Mouse (Mus musculus): ENCODE results near the gene Lrwd1.

DNA sequence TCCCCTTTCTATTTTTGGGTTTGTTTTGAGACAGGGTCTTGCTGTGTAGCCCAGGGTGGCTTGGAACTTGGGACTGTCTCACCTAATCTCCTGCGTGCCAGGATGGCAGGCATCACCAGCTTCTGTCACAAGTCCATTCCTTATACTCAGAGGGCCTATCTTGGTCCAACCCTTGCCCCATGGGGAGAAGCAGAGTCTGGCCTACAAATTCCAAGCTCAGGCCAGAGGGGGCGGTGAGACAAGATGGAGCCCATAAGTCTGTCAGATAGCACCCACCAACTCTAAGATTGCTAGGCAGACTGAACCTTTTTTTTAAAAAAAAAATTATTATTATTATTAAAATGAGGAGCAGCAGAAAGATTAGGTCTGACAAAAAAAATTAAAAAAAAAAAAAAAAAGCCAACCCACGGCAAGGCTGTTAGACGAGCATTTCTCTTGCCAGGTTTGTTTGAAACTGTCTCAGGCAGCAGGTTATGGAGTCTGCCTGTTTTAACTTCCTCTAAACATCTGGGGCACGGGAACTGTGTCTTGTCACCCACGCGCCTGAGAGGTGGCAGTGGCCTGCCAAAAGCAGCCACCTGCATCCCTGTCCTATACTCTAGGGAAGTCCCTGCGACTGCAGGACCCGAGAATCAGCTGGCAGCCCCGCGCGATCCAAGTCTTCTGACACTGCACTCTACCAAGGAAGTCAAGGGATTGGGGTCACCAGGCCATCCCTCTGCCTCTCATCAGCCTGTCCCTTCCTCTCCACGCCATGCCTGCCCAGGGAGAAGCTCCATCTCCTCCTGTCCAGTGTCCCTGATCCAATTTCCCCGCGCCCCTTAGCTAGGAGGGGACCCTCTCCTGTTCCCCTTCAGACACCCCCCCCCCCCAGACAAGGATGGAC lies 34.0 kb upstream of the Lrwd1 start:
- TF ChIP-seq ZNF384 (IDR thresholded peaks at IDR 0.05; ENCODE audit: low read depth, low read length) = no peak
- TF ChIP-seq ZC3H11A (IDR thresholded peaks at IDR 0.05; ENCODE audit: borderline replicate concordance, low read depth, low read length) = no peak
- no peak for TF ChIP-seq MAFK (IDR thresholded peaks at IDR 0.05; ENCODE audit: insufficient read depth, low read depth, low read length)
- no peak for TF ChIP-seq HCFC1 (IDR thresholded peaks at IDR 0.05; ENCODE audit: borderline replicate concordance, insufficient read depth, low read length)
- TF ChIP-seq CHD2 (IDR thresholded peaks at IDR 0.05; ENCODE audit: low read depth, low read length) = no peak
